Mouse (Mus musculus) bone marrow macrophage, adult 2 months (primary cell): ENCODE results near the gene Aff2.

ENCODE experiments used
- CTCF ChIP-seq: IDR thresholded peaks from 2 replicates; pipeline ENCODE4 v1.5.1; 2012; ENCODE audit warnings: low read depth, mild to moderate bottlenecking, low read length, moderate library complexity
- POLR2A ChIP-seq: IDR thresholded peaks from 2 replicates; pipeline ENCODE4 v1.6.1; 2012; ENCODE audit warnings: mild to moderate bottlenecking, low read depth, low read length, borderline replicate concordance

DNA sequence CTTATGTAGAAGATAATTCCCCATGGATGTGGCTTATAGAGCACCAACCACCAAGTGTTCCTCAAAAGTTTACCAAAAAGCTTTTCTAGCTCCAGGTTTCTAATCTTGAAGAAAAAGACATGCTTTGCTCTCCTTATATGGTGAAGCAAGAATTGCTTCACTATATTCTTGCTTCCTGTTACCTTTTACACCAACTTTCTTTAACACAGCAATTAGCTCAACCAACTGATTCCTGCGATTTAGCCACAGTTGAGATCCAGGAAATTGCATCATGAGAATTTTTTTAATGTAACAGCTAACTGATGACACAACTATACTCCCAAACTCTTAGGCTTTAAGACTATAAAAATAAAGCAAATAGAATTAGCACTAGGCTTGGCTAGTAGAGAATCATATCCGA lies 4.5 kb upstream of the Aff2 start:
- TF ChIP-seq CTCF (no peak), POLR2A (no peak)
